Mouse (Mus musculus) bone marrow, adult 2 months (tissue): ENCODE data around the gene Mcm5.

Experiments
- CTCF ChIP-seq: fragments of 200-500 bp; IDR thresholded peaks from 2 replicates; pipeline ENCODE4 v1.5.1; 2011; ENCODE audit warnings: low read length, control low read depth; ENCODE audit not compliant: control insufficient read depth, insufficient read depth
- POLR2A ChIP-seq: fragments of 200-500 bp; IDR thresholded peaks from 2 replicates; pipeline ENCODE4 v1.6.1; 2011; ENCODE audit warnings: low read depth, mild to moderate bottlenecking, control low read depth, low read length, borderline replicate concordance; ENCODE audit not compliant: control insufficient read depth

- TF ChIP-seq POLR2A = no peak
- TF ChIP-seq CTCF = no peak
Measured at GRCm38 (mm10) chr8:75060815-75061214, 48.6 kb upstream of the Mcm5 start.
